Mouse (Mus musculus): ENCODE measurements at regions not wholly inside any gene's neighbourhood (a gene's known extent, or its start where the extent isn't known, plus 50 kb on each side); places are given as distances from the start of the nearest gene placed in this dataset.

DNA sequence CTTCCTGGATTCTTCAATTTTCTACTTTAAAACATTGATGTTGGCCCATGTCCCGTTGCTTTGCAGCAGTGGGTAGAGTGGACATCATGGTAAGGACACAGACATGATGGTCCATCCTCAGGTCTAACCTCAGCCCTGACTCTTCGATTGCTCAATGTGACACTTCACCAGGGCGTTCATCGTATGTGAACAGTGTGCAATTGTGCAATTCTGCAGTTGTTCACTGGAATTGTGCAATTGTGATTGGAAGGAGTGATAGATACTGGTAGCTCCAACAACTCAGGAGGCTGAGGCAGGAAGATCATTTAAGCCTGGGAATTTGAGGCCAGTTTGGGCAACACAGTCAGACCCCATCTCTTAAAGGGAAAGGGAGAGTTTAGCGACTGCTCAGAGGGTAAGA lies 84.9 kb downstream of the Atp1a1 start:
- TF ChIP-seq E2F4 (IDR thresholded peaks at IDR 0.05; ENCODE audit: insufficient read depth) (no peak), MYOG (IDR thresholded peaks at IDR 0.05; ENCODE audit: control insufficient read depth in 1 of 3, insufficient read depth in 1 of 3, insufficient read length in 2 of 3, low read depth in 2 of 3) (no peak), POLR2A (IDR thresholded peaks at IDR 0.05; ENCODE audit: insufficient read length, low read depth) (no peak), MAX (IDR thresholded peaks at IDR 0.05; ENCODE audit: low read depth) (no peak), USF1 (IDR thresholded peaks at IDR 0.05; ENCODE audit: low read depth) (no peak), TCF3 (IDR thresholded peaks at IDR 0.05; ENCODE audit: insufficient read length, low read depth) (no peak), POLR2AphosphoS2 (IDR thresholded peaks at IDR 0.05; ENCODE audit: insufficient read length, low read depth) (no peak), TCF12 (IDR thresholded peaks at IDR 0.05; ENCODE audit: insufficient read depth, poor library complexity, severe bottlenecking) (no peak), MYOD1 (IDR thresholded peaks at IDR 0.05; ENCODE audit: control insufficient read depth in 1 of 3, insufficient read length in 2 of 3, low read depth in 2 of 3) (no peak), CEBPB (IDR thresholded peaks at IDR 0.05; ENCODE audit: insufficient read depth, poor library complexity, severe bottlenecking) (0 out of 2 replicates have a peak, but pooled peaks have one; percentile 2), REST (IDR thresholded peaks at IDR 0.05; ENCODE audit: insufficient read depth, insufficient read length) (no peak), SRF (IDR thresholded peaks at IDR 0.05; ENCODE audit: control insufficient read depth, insufficient read length, low read depth) (no peak)

All from myocyte (in vitro differentiated cells).